Mouse (Mus musculus) thymus, postnatal 14 days (tissue): ENCODE measurements around the gene Pdcd1.
"Not testable (repeated sequence)": the region's sequence is repeated elsewhere in the genome, so short reads cannot be mapped to it uniquely, and the experiment has no call there.

ENCODE experiments used
- DNase-seq: peaks from one replicate; pipeline ENCODE4 v3.0.0; 2021

Gene Pdcd1

GRCm38 (mm10) chr1:94052373-94052772 is at the start of gene Pdcd1:
TSS of gene Pdcd1 (minus strand) at chr1:94052553.
- DNase-seq, result peak; percentile 59

GRCm38 (mm10) chr1:94091788-94092187 is 39.4 kb upstream of the Pdcd1 start:
- DNase-seq, result no peak

GRCm38 (mm10) chr1:94086311-94086898 is 34.1 kb upstream of the Pdcd1 start:
- DNase-seq, result no peak

- DNase-seq, result no peak
Observed at GRCm38 (mm10) chr1:94085324-94086105, 33.2 kb upstream of the Pdcd1 start.

GRCm38 (mm10) chr1:94081761-94082160 is 29.4 kb upstream of the Pdcd1 start:
- DNase-seq, result no peak

GRCm38 (mm10) chr1:94081191-94081590 is 28.8 kb upstream of the Pdcd1 start:
- DNase-seq, result no peak

GRCm38 (mm10) chr1:94080718-94081117 is 28.4 kb upstream of the Pdcd1 start:
- DNase-seq, result no peak

- peak; percentile 91 for DNase-seq
Observed at GRCm38 (mm10) chr1:94078835-94079440, 26.6 kb upstream of the Pdcd1 start.

GRCm38 (mm10) chr1:94078314-94078713 is 26.0 kb upstream of the Pdcd1 start:
- no peak for DNase-seq

- no peak for DNase-seq
Observed at GRCm38 (mm10) chr1:94076702-94077101, 24.3 kb upstream of the Pdcd1 start.

- no peak for DNase-seq
Observed at GRCm38 (mm10) chr1:94074756-94075155, 22.4 kb upstream of the Pdcd1 start.

- DNase-seq, result not testable (repeated sequence)
Observed at GRCm38 (mm10) chr1:94058281-94058680, 5.9 kb upstream of the Pdcd1 start.

GRCm38 (mm10) chr1:94057401-94057800 is 5.0 kb upstream of the Pdcd1 start:
- DNase-seq, result no peak

- no peak for DNase-seq
Observed at GRCm38 (mm10) chr1:94055966-94056365, 3.6 kb upstream of the Pdcd1 start.

- DNase-seq, result no peak
Observed at GRCm38 (mm10) chr1:94054481-94054880, 2.1 kb upstream of the Pdcd1 start.

GRCm38 (mm10) chr1:94053530-94054216 is 1.3 kb upstream of the Pdcd1 start:
- peak; percentile 36 for DNase-seq

- DNase-seq, result no peak
Observed at GRCm38 (mm10) chr1:94051104-94051503, 1.2 kb downstream of the Pdcd1 start.

- DNase-seq, result no peak
Observed at GRCm38 (mm10) chr1:94046544-94046943, 5.8 kb downstream of the Pdcd1 start.

- no peak for DNase-seq
Observed at GRCm38 (mm10) chr1:94045559-94045958, 6.8 kb downstream of the Pdcd1 start.

- no peak for DNase-seq
Observed at GRCm38 (mm10) chr1:94040391-94040790, 12.0 kb downstream of the Pdcd1 start.

- DNase-seq, result peak; percentile 88
Observed at GRCm38 (mm10) chr1:94034984-94035743, 17.2 kb downstream of the Pdcd1 start.

- no peak for DNase-seq
Observed at GRCm38 (mm10) chr1:94033075-94033602, 19.2 kb downstream of the Pdcd1 start.
